Mouse (Mus musculus): ENCODE measurements at regions not wholly inside any gene's neighbourhood (a gene's known extent, or its start where the extent isn't known, plus 50 kb on each side); places are given as distances from the start of the nearest gene placed in this dataset.

DNA sequence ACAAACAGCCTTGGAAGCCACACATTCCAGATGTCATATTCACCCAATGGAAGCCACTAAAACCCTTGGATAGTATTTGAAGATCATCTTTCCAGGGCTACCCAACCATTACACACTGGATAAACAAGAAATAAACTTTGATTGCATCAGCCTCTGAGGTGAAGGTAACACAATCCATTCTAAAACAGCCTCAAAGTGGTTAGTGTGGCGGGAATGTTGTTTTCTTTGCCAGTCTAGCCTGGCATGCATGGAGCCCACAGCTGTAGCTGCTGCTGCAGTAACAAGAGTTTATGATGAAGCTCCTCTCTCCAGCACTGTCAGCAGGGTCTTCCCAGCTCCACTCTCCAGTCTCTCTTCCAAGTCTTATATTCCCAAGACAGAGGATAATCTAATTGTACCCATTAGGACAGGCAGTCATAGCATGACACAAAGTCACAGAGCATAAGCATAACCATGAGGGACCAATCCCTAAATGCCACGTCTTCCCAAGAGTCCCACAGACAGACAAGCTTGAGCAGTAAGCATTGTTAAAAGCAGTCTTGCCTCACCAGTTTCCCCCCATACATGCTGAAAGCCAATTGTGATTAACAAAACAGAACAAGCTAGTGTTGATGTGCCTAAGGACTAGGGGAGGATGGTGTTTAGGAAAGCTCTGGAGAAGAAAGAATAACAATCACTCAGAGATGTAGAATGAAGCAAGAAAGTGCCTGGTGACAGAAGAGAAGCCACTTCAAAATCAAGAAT, 634.1 kb downstream of the Ntrk3 start:
- TF ChIP-seq CTCF (IDR thresholded peaks at IDR 0.05; ENCODE audit: low read depth, low read length): no peak
- TF ChIP-seq POLR2A (IDR thresholded peaks at IDR 0.05; ENCODE audit: insufficient read depth, low read length): no peak

All from ES-Bruce4 (cell line).